Mouse (Mus musculus) C2C12 (cell line): Measurements from ENCODE around the gene Uqcc1.

Experiments
- CTCF ChIP-seq: IDR thresholded peaks from one replicate; pipeline ENCODE4 v1.5.1; 2011; ENCODE audit not compliant: control insufficient read depth, insufficient read depth, insufficient read length
- USF1 ChIP-seq: IDR thresholded peaks from one replicate; pipeline ENCODE4 v1.6.1; 2011; ENCODE audit warnings: low read depth, mild to moderate bottlenecking, control low read depth, moderate library complexity

DNA sequence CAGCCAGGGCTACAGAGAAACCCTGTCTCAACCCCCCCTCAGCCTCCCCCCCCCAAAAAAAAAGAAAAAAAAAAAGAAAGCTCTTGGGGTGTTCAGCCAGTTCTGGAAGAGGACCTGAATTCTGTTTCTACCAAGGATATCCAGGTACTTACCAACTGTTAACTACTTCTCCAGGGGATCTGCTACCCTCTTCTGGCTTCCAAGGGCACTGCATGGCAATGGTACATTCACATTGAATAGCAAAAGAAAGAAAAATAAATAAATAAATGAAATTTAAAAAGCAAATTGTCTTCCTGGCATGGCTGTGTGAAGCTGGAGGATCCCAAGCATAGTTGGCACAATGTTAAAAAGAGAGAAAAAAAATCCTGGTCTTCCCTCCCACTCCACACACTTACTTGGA lies 21.9 kb upstream of the Uqcc1 start:
- TF ChIP-seq CTCF (no peak), USF1 (no peak)
